Mouse (Mus musculus): ENCODE results near the gene Pdzrn4.

The Pdzrn4 gene

DNA sequence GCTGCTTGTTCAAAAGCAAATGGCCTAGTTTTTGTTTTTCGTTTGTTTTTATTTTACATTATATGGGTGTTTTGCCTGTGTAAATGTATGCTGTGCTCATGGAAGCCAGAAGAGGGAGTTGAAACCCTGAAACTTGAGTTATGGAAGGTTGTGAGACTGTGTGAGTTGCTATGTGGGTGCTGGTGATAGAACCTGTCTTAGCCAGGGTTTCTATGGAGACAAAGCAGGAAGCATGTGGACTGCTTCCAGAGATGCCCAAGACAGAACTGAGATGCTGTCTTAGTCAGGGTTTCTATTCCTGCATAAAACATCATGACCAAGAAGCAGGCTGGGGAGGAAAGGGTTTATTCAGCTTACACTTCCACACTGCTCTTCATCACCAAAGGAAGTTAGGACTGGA lies 190.8 kb downstream of the Pdzrn4 start:
- no peak for DNase-seq (ENCODE audit: low read depth, low spot score)

GRCm38 (mm10) chr15:92594721-92595120 lies 198.0 kb downstream of the Pdzrn4 start:
- no peak for DNase-seq (ENCODE audit: low read depth, low spot score)

GRCm38 (mm10) chr15:92597011-92597780 lies 200.5 kb downstream of the Pdzrn4 start:
- DNase-seq (ENCODE audit: low read depth, low spot score): no peak

DNA sequence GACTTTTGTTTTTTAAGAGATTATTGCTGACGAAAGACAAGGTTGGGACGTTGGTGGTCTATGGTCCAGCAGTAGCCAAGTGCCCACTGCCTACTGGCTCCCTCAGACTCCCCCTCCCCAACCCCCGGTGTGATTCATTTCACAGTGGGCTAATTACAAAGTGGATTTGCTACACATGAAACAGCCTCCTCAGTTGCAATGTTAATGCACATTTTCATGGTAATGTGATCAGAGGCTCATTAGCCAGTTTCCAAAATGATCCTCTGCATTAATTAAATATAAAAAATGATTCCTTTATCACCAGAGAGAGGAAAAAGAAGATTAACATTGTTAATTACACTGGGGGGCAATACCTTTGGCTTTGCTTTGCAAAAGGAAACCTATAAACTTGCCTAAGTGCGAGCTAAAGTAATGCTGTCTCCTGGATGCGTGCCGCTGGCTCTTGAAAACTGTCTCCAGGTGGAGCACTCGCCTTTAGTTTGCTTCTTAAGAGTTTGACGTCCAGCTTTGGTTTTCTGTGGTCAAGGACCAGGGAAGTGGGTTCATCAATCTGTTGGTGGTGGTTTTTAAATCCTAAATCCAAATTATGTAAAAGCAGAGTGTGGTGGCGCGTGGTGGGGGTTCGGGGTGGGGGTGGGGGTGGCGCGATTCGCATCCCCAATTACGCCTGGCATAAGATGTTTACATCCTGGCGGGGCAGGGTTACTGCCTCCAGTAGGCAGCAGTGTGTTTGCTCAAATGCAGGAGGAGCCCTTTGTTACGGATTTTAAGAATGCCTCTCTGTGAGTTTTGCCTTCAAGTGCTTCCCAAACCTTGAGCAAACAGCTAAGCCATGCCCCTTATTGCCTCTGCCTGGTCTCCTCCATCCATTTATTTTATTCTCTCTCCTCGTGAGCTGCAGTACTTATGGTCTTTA lies 202.0 kb downstream of the Pdzrn4 start:
- no peak for DNase-seq (ENCODE audit: low read depth, low spot score)

GRCm38 (mm10) chr15:92599381-92599780 lies 202.7 kb downstream of the Pdzrn4 start:
- DNase-seq (ENCODE audit: low read depth, low spot score): no peak

GRCm38 (mm10) chr15:92610866-92611265 lies 214.2 kb downstream of the Pdzrn4 start:
- DNase-seq (ENCODE audit: low read depth, low spot score): no peak

DNA sequence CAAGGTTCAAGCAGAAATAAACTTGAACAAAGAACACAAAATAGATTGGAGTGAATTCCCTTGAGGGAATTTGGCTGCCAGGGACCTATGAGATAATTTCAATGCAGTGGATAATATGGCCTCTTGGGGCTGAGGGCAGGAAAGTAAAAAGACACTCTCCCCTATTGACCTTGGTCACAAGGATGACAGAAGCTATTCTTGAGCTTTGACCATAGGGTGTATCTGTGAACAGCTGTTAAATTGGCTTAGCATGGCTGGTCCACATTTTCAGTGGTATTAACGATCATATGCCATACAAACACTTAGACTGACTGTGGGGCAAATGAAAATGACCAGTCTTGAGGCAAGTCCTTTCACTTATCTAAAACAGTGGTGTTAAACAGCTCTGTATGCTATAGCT lies 215.7 kb downstream of the Pdzrn4 start:
- DNase-seq (ENCODE audit: low read depth, low spot score): no peak

GRCm38 (mm10) chr15:92613228-92613627 lies 216.5 kb downstream of the Pdzrn4 start:
- no peak for DNase-seq (ENCODE audit: low read depth, low spot score)

DNA sequence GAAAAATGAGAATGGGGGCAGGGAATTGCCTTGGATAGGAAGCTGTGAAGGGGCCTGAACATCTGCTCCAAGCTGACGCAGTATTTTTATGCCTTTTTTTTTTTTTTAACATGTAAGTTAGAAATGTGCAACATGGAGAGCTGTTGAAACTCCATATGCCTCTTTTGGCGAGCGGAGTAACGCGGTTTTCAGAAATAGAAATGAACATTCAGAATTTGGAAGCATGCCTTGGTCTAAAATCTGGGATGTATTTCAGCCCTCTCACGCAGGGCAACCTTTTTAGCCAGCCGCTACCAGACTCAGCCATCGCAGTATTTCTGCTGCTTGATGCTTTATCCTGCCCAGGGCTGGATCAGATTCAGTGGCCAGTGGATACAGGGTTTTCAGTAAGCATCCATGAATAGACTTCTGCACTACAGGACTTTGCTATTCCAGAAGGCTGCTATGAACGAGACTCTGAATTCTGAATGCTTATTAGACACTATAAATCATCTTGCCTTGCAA lies 225.1 kb downstream of the Pdzrn4 start:
- DNase-seq (ENCODE audit: low read depth, low spot score): peak; percentile 80

- DNase-seq (ENCODE audit: low read depth, low spot score): no peak
Observed at GRCm38 (mm10) chr15:92622323-92622722, 225.6 kb downstream of the Pdzrn4 start.

DNA sequence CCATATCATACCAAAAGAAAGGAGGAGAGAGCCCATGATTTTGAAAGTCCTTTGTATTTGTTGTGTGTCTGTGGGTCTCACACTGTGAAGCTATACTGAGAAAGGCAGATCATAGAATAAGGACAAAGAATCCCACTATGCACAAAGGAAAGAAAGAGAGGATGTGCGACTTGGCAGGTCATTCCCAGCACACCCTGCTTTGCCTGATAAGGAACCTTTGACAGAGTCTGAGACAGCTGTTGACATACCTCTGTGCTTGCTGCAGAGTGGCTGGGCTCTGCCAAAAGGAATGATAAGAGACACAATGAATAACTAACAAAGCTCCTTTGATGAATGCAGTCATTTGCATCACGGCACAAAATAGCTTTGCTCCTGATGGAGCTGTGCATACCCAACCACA lies 232.5 kb downstream of the Pdzrn4 start:
- no peak for DNase-seq (ENCODE audit: low read depth, low spot score)

DNA sequence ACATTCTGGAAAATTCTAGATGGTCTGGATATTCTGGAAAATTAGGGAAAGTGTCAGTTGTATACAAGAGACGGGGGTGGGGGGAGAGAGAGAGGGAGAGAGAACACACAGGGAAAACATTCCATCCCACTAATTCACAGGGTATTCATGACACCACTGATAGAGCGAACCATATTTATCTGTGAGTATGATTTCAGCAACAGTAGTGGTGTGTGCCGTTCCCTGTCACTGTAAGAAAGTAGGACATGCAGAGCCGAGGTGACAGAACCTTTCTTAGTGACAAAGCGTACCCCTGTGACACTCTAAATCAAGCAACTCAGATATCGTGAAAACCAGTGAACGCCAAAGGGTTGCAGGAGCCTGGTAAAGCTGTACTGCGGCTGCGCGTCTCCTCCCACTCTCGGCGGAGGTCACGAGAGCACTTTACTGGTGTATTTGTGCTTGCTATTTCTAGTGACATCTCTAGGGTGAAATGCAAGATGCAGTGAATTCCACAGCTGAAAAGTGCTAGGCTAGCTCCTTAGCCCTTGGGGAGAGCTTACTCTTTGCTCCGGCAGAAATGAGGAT lies 237.4 kb downstream of the Pdzrn4 start:
- peak; percentile 28 for DNase-seq (ENCODE audit: low read depth, low spot score)

DNA sequence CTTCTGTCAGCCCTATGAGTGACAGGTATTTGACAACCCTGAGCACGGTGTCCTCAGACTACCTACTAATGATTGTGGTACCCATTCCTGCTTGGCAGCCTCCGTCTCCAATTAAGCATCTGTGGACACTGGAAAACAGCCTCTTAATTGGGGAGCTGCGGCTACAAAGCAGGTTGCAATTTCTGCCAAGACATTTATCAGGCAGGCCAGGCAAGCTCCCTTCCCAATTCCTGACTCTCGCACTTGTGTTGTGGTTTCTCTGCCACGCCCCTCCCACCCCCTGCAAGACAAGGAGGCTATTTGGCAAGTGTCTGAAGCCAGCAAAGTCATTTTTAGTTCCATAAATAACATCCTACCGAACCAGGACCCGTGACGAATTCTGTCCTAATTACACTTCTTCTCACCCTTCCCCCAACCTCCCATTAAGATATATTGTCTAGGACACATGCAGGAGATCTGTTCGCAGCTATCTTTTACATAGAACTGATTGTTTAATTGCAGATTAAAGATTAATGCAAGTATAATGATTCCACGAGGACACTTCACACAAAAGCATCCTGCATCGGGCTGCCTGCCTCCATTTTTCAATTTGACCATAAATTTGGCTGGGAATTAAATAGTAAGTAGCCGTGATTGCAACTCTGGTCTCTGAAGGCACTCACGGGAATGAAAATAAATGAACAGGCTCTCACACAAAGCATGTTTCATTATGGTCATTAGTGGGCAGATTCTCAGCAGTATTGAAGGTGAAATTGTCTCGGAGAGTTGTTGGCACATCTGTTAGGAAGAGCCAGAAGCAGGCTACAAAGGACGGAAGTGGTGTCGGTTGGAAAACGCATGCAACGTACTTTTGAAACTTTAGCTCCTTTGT lies 243.8 kb downstream of the Pdzrn4 start:
- no peak for DNase-seq (ENCODE audit: low read depth, low spot score)

DNA sequence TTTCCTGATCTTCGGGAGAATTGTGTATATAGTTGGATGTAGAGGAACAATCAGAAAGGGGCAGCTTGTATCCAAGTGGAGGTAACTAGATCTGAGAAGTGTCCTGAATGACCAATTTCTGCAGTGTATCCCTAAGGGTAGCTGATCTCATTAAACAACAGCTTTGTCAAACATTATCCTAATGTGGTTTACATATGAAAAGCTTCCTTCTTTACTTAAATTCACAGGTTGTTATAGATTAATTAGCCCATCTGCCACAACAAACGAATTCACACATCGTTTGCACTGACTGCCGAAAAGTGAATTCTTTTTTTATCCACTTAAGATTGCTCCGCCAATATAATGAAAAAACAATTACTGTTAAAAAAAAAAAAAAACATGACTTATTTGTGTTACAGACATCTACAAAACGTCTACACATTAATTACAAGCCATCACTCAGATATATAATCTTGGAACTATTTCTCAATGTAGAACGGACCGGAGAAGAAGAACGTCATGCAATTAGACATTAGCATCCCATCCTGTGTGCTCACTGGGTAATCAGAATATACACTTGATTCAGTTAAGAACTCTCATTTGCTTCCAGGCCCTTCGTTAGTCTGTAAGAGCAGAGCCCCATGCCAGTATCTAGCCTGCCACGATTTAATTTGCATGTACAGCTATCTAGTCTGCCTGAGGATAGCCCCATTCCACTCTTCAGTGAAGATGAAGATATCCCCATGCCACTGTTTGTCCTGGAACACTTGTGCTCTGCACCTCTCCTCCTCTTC lies 274.8 kb downstream of the Pdzrn4 start:
- DNase-seq (ENCODE audit: low read depth, low spot score): no peak

DNA sequence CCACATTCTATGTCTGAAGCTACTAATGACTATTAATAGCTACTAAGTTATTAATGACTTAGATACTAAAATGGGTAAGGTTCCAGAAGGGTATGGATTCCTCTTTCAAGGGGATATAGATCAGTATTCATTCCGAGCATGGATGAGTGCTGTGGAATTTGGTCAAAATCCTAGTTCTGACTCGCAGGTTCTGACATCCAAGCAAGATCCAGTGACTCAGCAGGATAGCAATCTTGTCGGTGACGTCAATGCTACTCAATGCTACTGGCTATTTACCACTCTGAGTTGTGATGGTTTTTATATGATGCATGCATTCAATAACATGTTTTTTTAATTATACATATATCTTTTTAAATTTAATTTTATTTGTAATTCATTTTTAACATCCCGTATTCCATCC lies 279.4 kb downstream of the Pdzrn4 start:
- DNase-seq (ENCODE audit: low read depth, low spot score): no peak

- no peak for DNase-seq (ENCODE audit: low read depth, low spot score)
Observed at GRCm38 (mm10) chr15:92678377-92678776, 281.7 kb downstream of the Pdzrn4 start.

- DNase-seq (ENCODE audit: low read depth, low spot score): no peak
Observed at GRCm38 (mm10) chr15:92679541-92679940, 282.9 kb downstream of the Pdzrn4 start.

DNA sequence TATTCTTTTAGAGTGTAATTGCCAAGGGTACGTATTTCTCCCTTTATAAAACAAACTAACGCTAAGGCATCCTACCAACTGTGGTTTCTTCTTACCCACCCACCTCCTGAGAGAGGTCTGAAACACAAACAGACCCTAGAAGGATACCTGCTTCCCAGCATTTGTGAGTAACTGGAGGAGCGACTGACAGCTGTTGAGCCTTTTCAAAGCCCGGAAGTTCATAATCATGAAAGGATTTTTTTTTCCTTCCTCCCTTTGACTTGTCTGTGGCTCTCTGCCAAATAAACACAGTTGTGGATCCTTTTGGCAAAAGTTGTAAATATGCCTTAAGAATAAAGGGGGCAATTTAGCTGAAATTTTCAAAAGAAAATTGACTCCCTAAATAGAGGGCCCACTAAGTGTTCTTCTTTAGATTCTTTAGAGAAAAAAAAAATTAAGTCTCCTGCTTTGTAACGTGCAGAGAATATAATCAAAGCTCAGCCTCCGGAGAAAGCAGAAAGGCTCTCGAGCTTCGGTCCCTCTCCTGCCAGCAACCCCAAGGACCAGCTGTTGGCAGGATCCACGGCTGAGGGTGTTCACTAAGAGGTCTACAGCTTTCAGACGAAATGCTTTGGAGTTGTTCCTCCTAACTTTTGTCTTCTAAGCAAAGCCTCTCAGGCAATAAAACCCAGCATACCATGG lies 299.7 kb downstream of the Pdzrn4 start:
- DNase-seq (ENCODE audit: low read depth, low spot score): no peak

- DNase-seq (ENCODE audit: low read depth, low spot score): no peak
Observed at GRCm38 (mm10) chr15:92704146-92704545, 307.5 kb downstream of the Pdzrn4 start.

- DNase-seq (ENCODE audit: low read depth, low spot score): no peak
Observed at GRCm38 (mm10) chr15:92738676-92739075, 342.0 kb downstream of the Pdzrn4 start.

Measured in telencephalon, adult 2 months (tissue).